Mouse (Mus musculus) yolk sac, embryonic 10.5 days (tissue): Measurements from ENCODE around the gene Cdkn2b.

ENCODE experiments used
- DNase-seq: peaks from one replicate; pipeline ENCODE4 v3.0.0-alpha.2; 2017; ENCODE audit warnings: low spot score

Cdkn2b gene

GRCm38 (mm10) chr4:89310491-89311254, at the start of gene Cdkn2b:
Cdkn2b (minus strand) TSS chr4:89311039.
- DNase-seq = peak; percentile 91

DNA sequence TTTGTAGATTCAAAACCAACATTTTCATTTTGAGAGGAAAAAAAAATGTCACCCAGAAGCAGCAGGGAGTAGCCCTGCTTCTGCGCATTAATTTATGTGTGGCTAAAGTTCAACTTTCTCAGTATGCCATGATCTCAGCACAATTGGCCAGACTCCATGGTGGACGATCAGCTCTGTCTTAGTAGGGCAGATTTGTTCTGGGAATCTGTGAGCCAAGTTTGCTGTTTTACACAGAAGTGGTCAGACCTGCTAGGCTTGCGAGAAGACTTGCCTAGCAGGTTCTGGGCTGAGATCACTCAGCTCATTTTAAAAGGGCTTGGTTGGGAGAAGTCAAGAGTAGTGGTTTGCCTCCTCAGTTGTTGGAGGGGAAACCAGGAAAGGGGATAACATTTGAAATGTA, 49.5 kb upstream of the Cdkn2b start:
- no peak for DNase-seq

DNA sequence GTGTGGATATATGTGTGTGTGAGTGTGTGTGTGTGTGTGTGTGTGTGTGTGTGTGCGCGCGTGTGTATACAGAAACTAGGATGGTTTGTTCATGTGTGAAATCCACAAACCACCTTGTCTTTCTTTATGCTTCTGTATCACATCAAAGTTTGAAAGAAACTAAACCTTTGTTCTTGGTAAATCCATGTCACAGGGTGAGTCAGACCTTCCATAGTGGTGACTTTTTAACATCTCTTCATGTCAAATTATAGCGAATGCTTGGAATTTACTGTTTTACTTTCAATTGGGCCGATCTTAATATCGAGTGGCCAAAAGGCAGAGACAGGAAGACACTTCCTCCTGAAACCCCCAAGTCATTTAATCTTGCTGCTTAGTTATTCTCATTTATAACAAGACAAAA, 48.7 kb upstream of the Cdkn2b start:
- no peak for DNase-seq

GRCm38 (mm10) chr4:89353935-89354334, 43.1 kb upstream of the Cdkn2b start:
- no peak for DNase-seq

DNA sequence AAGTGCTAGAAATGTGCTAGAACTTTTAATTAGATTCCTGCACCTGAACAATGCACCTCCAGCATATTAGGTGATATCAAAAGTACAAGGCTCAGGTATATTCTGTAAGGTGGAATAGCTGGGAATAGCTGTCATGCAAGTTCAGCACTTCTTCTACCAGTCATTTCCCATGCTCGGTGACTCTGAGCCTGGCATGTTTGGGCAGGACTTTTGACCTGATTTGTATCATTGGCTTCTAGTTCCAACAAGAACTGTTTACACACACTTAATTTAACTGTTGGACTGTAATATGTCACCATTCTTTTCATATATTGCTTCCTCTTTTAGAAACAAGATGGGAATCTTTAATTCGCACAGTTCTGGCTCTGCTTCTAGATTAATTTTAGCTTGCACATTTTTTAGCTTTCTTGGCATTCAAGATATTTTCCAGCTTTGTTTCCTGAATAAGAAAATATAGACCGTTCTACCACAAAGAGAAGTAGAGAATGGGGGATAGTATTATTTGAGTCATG, 42.3 kb upstream of the Cdkn2b start:
- no peak for DNase-seq

DNA sequence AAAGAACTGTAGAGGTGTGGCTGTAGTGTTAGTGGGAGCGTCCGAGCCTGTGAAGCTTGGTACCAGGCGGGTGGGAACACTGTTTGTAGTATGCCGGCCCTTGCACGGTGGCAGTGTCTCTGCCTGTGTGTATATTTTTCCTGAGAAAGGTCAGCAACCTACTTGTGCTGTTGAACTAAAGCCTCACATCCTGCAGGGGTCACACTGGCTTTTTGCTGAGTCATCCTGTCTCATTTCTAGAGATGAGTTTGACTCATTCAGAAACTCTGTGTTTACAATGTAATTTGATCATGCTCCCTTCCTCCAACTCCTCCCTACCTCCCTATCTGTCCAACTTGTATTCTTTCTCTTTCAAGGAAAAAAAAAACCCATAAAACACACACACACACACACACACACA, 40.6 kb upstream of the Cdkn2b start:
- peak; percentile 18 for DNase-seq

DNA sequence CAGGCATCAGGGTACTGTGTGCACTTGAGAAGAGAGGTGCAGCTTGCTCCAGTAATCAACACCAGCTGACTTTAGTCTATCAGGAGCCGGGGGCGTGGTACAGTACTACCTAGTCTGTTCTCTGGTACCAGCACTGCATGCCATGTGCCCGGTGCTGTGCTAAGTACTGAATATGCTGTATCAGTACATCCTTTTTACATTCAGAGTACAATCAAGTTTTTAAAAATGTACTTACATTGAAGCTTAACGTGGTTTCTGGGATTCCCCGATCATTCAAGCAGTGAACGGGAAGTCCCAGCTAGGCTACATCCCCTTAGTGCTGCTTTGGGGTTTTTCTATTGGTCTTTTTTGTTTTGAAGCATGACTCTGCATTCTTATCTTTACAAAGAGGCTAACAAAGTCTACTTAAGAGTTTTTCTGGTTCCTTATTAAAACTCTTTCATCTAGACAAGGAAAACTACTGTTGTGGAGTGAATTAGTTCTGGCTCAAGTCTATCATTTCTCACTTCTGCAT, 40.2 kb upstream of the Cdkn2b start:
- no peak for DNase-seq

- no peak for DNase-seq
These were observed 39.6 kb upstream of the Cdkn2b start for GRCm38 (mm10) chr4:89350391-89350790.

DNA sequence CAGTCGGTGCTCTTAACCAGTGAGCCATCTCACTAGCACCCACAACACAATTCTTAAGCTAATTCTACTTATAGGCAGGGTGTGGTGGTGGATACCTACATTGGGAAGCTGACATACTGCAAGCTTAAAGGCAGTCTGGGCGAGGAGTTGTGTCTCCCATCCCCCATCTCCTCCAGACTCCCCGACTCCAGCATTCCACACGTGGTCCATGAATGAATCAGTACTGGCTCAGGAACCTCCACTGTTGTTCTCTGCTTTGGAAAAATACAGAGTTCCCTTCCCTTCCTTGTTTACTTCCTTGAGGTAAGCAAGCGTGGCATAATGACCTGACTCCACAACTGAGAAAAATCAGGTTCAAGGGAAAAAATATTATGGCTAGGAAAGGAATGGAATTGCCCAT, 38.0 kb upstream of the Cdkn2b start:
- no peak for DNase-seq

- no peak for DNase-seq
These were observed 2.6 kb upstream of the Cdkn2b start for GRCm38 (mm10) chr4:89313461-89313860.

- DNase-seq = no peak
These were observed 843 bp downstream of the Cdkn2b start for GRCm38 (mm10) chr4:89309996-89310395.

DNA sequence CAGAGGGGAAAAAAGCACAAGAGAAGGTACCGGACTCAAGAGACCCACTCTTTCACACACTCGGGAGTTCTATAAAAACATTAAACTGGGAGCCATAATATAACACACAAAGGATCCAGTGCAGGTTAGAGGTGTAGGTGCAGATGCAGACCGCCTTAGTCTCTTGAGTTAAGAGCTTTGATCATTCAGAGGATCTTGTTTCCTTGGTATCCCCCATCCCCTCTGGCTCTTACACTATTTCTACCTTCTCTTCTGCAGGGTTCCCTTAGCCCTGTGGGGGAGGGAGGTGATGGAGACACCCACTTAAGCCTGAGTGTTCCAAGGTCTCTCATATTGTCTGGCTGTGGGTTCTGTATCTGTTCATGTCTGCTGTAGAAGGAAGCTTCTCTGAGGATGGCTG, 2.8 kb downstream of the Cdkn2b start:
- no peak for DNase-seq

- no peak for DNase-seq
These were observed 4.0 kb downstream of the Cdkn2b start for GRCm38 (mm10) chr4:89306798-89307365.

DNA sequence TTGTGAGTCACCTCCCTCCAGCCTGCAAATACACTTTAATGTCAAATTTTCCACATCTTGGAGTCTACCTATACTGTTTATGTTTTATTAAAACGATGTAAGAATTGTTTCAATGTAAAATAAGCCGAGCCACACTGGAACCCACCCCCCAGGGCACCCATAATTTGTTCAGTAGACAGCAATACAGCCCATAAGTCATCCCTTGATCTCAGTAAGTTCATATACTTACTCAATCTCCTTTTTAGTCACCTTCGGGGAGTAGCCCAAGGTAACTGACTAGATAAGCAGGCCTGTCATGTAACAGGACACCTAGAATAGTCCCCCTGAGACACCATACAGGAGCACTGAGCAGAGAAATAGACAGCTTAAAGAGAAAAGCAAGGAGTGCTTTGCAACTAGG, 5.1 kb downstream of the Cdkn2b start:
- DNase-seq = no peak

DNA sequence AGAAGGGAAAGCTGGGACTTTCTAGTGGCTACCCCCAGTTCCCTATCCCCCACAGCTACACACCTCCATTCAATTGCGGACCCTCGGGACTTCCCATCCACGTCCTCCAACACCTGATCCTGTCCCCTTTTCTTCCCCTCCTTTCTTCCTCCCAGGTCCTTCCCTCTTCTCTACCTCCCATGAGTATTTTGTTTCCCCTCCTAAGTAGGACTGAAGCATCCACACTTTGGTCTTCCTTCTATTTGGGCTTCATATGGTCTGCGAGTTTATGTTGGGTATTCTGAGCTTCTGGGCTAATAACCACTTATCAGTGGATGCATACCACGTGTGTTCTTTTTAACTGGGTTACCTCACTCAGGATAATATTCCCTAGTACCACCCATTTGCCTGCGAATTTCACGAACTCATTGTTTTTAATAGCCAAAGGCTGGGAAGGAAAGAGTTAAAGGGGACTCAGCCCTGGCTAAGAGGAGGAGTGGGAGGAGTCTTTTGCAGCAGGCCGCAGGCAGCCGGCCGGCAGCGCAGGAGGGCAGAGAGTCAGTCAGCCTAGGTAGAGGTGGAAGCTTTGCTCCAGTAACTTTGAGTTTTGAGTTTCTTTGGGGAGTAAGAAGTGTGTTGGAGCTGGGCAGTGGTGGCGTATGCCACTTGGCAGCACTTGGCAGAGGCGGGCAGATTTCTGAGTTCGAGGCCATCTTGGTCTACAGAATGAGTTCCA, 7.4 kb downstream of the Cdkn2b start:
- no peak for DNase-seq

GRCm38 (mm10) chr4:89302129-89302528, 8.7 kb downstream of the Cdkn2b start:
- no peak for DNase-seq

DNA sequence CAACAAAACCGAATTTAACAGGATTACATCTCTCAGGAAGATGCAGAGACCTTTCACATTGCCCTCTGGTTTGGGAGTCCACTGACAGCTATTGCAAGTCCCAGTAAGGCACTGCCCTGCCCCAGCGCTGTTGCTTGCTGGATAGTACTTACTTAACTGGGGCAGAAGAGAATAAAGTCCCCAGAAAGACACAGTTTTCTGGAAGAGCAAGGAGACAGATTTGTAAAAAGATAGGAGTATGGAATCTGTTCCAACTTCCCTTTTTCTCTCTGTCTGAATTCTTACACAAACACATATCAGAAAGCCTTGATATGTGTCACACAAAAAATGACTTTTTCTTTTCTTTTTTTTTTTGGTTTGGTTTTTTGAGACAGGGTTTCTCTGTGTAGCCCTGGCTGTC, 11.1 kb downstream of the Cdkn2b start:
- no peak for DNase-seq

- DNase-seq = peak; percentile 56
These were observed 15.2 kb downstream of the Cdkn2b start for GRCm38 (mm10) chr4:89295441-89296220.

GRCm38 (mm10) chr4:89294486-89295440, 16.1 kb downstream of the Cdkn2b start, which contains the start of gene Cdkn2a:
Cdkn2a (minus strand) TSS chr4:89294653.
- peak; percentile 84 for DNase-seq

DNA sequence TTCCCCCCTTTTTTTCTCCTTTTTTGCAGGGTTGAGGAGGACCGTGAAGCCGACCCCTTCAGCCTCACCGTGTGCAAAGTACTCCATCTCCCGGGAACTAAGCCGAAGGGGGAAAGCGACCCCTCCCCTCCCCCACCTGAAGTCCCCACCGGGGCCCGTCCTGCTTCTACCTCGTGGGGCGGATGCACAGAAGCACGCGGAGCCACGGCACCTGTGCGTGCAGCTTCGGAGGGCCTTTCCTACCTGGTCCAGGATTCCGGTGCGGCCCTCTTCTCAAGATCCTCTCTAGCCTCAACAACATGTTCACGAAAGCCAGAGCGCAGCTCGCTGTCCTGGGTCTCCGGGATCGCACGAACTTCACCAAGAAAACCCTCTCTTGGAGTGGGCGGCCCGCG, 16.8 kb downstream of the Cdkn2b start:
- DNase-seq = no peak

GRCm38 (mm10) chr4:89293516-89293915, 17.3 kb downstream of the Cdkn2b start:
- no peak for DNase-seq
